Mouse (Mus musculus) NIH3T3 (cell line): ENCODE results near the gene Gnat1.

ENCODE experiments used
- DNase-seq: peaks from one replicate; pipeline ENCODE4 v3.0.0-alpha.2; 2012; ENCODE audit warnings: low read depth

Gene Gnat1

GRCm38 (mm10) chr9:107675671-107676301 lies 3.7 kb downstream of the Gnat1 start:
- peak; percentile 49 for DNase-seq

- no peak for DNase-seq
Observed at GRCm38 (mm10) chr9:107674609-107675429, 4.7 kb downstream of the Gnat1 start.

GRCm38 (mm10) chr9:107670259-107670658 lies 9.3 kb downstream of the Gnat1 start:
- DNase-seq: no peak

GRCm38 (mm10) chr9:107669480-107669945 lies 10.0 kb downstream of the Gnat1 start, which contains the start of gene Slc38a3:
Gene Slc38a3, minus strand, starts transcription at chr9:107669530.
- DNase-seq: no peak

- DNase-seq: no peak
Observed at GRCm38 (mm10) chr9:107668916-107669315, 10.6 kb downstream of the Gnat1 start.

- no peak for DNase-seq
Observed at GRCm38 (mm10) chr9:107668011-107668410, 11.5 kb downstream of the Gnat1 start.

GRCm38 (mm10) chr9:107667219-107667618 lies 12.3 kb downstream of the Gnat1 start:
- DNase-seq: no peak

- no peak for DNase-seq
Observed at GRCm38 (mm10) chr9:107666751-107667205, 12.7 kb downstream of the Gnat1 start.

- DNase-seq: no peak
Observed at GRCm38 (mm10) chr9:107665308-107665707, 14.2 kb downstream of the Gnat1 start.

GRCm38 (mm10) chr9:107663525-107663924 lies 16.0 kb downstream of the Gnat1 start:
- DNase-seq: no peak

- DNase-seq: no peak
Observed at GRCm38 (mm10) chr9:107662342-107662741, 17.2 kb downstream of the Gnat1 start.

- DNase-seq: no peak
Observed at GRCm38 (mm10) chr9:107660777-107661176, 18.7 kb downstream of the Gnat1 start.

GRCm38 (mm10) chr9:107659961-107660360 lies 19.6 kb downstream of the Gnat1 start:
- DNase-seq: no peak

- no peak for DNase-seq
Observed at GRCm38 (mm10) chr9:107659551-107659950, 20.0 kb downstream of the Gnat1 start.

GRCm38 (mm10) chr9:107658096-107658495 lies 21.4 kb downstream of the Gnat1 start:
- no peak for DNase-seq

- no peak for DNase-seq
Observed at GRCm38 (mm10) chr9:107657144-107657543, 22.4 kb downstream of the Gnat1 start.

GRCm38 (mm10) chr9:107654585-107654984 lies 24.9 kb downstream of the Gnat1 start:
- DNase-seq: no peak

- no peak for DNase-seq
Observed at GRCm38 (mm10) chr9:107653474-107653873, 26.0 kb downstream of the Gnat1 start.

- DNase-seq: no peak
Observed at GRCm38 (mm10) chr9:107650708-107651481, 28.6 kb downstream of the Gnat1 start.

GRCm38 (mm10) chr9:107650225-107650624 lies 29.3 kb downstream of the Gnat1 start:
- no peak for DNase-seq

GRCm38 (mm10) chr9:107648767-107649166 lies 30.7 kb downstream of the Gnat1 start:
- DNase-seq: peak; percentile 33

GRCm38 (mm10) chr9:107646975-107647374 lies 32.5 kb downstream of the Gnat1 start:
- DNase-seq: peak; percentile 62
